In the genomic region with DNA sequence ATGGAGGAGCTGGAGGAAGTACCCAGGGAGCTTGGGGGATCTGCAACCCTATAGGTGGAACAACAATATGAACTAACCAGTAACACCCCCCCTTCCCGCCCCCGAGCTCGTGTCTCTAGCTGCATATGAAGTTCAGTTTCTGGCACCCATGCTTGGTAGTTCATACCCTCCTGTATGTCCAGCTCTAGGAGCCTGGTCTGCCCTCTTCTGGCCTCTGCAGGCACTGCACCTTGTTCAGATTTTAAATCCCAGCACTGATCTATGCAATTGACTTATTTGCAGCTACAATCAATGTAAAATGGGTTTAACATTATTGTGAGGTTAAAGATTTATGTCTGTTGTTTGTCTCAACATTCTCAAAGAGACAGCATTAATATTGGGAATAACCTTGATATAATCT, we compare ENCODE assay signal across 10 mouse cellular contexts.
A peak's percentile ranks its signal among the peaks of the same experiment; 100 is the strongest.
DNase-seq lines count a peak whose midpoint lies in the region; ATAC-seq and TF ChIP-seq lines count a peak whose summit lies in the region.
"Had no signal": no experiment of that assay in that cellular context is flagged by ENCODE, and none has a peak within 500 bp of the region (broad histone marks: within the 10 kb centered on the region; RNA-seq: fewer than 3 reads in every experiment).

No protein-coding gene starts in this region.

- no peaks in the 10 kb centered on the region for H3K4me1 ChIP-seq in MEL (ENCODE audit: control insufficient read depth in 1 of 2, insufficient read depth in 2 of 2, low read length in 2 of 2)
- no peaks in the 10 kb centered on the region for H3K4me1 ChIP-seq in testis, adult 2 months (ENCODE audit: control insufficient read depth, insufficient read depth, low read length)
- no peaks in the 10 kb centered on the region for H3K4me1 ChIP-seq in midbrain, embryonic 14.5 days (ENCODE audit: control insufficient read depth, insufficient read depth, low read length)

- peak; percentile 40 for TF ChIP-seq RAD21 in MEL (IDR thresholded peaks at IDR 0.05; ENCODE audit: low read depth, low read length)

- no peaks in the 10 kb centered on the region for H3K79me2 ChIP-seq in MEL (ENCODE audit: control insufficient read depth, insufficient read depth, low read length, poor library complexity)

- peak; percentile 39 for TF ChIP-seq CTCF in layer of hippocampus, adult 2 months (conservative IDR thresholded peaks at IDR 0.05)
- TF ChIP-seq CTCF in MEL (IDR thresholded peaks at IDR 0.05 in 2 of 3, conservative IDR thresholded peaks at IDR 0.05 in 1 of 3; ENCODE audit: control insufficient read depth in 1 of 3, insufficient read depth in 1 of 3, low read depth in 2 of 3, low read length in 3 of 3, poor library complexity in 1 of 3, severe bottlenecking in 1 of 3): peak; percentile 56 to 72 (median 60)
- peak; percentile 61; the same call in 1 of the 2 replicates for TF ChIP-seq CTCF in testis, adult 2 months (IDR thresholded peaks at IDR 0.05; ENCODE audit: control insufficient read depth, insufficient read depth, insufficient replicate concordance, low read depth, low read length)

- intact Hi-C loops in heart, postnatal 36 days (cut with DNase I): no loop called here

- H3K27ac ChIP-seq in layer of hippocampus, adult 2 months: no peak overlapping the region
- no peak overlapping the region for H3K27ac ChIP-seq in MEL (ENCODE audit: control insufficient read depth, low read depth, low read length)
- H3K27ac ChIP-seq in testis, adult 2 months (ENCODE audit: control insufficient read depth, insufficient read depth, low read depth, low read length): no peak overlapping the region
- H3K27ac ChIP-seq in midbrain, embryonic 14.5 days (replicated peaks; ENCODE audit: low read depth, low read length): no peak overlapping the region

- no peaks in the 10 kb centered on the region for H3K9me3 ChIP-seq in MEL (replicated peaks; ENCODE audit: insufficient read depth, low read length)
- no peaks in the 10 kb centered on the region for H3K9me3 ChIP-seq in midbrain, embryonic 14.5 days (ENCODE audit: control insufficient read depth, low read length)

- H3K4me3 ChIP-seq in layer of hippocampus, adult 2 months: no peak overlapping the region
- H3K4me3 ChIP-seq in MEL (ENCODE audit: control insufficient read depth in 1 of 2, insufficient read depth in 1 of 2, low read depth in 2 of 2, low read length in 2 of 2): no peak overlapping the region
- no peak overlapping the region for H3K4me3 ChIP-seq in testis, adult 2 months (ENCODE audit: control insufficient read depth, low read depth, low read length)
- H3K4me3 ChIP-seq in midbrain, embryonic 14.5 days (replicated peaks; ENCODE audit: low read depth, low read length): no peak overlapping the region

- H3K27me3 ChIP-seq in MEL (ENCODE audit: control insufficient read depth in 1 of 2, insufficient read depth in 2 of 2, low read length in 2 of 2): no peaks in the 10 kb centered on the region; a peak in 2 of 4 replicates
- no peaks in the 10 kb centered on the region for H3K27me3 ChIP-seq in testis, adult 2 months (ENCODE audit: control insufficient read depth, insufficient read depth, low read length)
- no peaks in the 10 kb centered on the region for H3K27me3 ChIP-seq in midbrain, embryonic 14.5 days (ENCODE audit: control insufficient read depth, insufficient read depth, low read length)

- no peak for DNase-seq in layer of hippocampus, adult 2 months (ENCODE audit: low spot score in 2 of 2)
- no peak for DNase-seq in layer of hippocampus, postnatal 10 days (ENCODE audit: low spot score in 2 of 2)
- peak; percentile 49 for DNase-seq in MEL (ENCODE audit: low read depth, low spot score)
- peak; percentile 8 for DNase-seq in embryo, embryonic 11 days
- DNase-seq in heart, postnatal 36 days: no peak
- DNase-seq in midbrain, embryonic 14.5 days: no peak
- DNase-seq: cerebellum, adult 11-12 months; gastrocnemius, postnatal 14 days had no signal

- no peak for TF ChIP-seq EP300 in MEL (IDR thresholded peaks at IDR 0.05; ENCODE audit: low read depth in 1 of 2, low read length in 2 of 2)

- ATAC-seq in erythroid progenitor cell, adult 5-6 weeks (replicated peaks; ENCODE audit: low FRiP score, poor library complexity, severe bottlenecking): no peak
- no peak for ATAC-seq in midbrain, embryonic 14.5 days (ENCODE audit: low FRiP score, low TSS enrichment)

- 82% methylated on average over 3 of the region's 3 CpGs for WGBS in midbrain, embryonic 14.5 days

- no peak overlapping the region for H3K9ac ChIP-seq in MEL (ENCODE audit: control insufficient read depth, low read depth, low read length, poor library complexity, severe bottlenecking)
- H3K9ac ChIP-seq in midbrain, embryonic 14.5 days (replicated peaks; ENCODE audit: low read length): no peak overlapping the region

- no peak for TF ChIP-seq POLR2A in MEL (IDR thresholded peaks at IDR 0.05; ENCODE audit: control insufficient read depth in 1 of 2, insufficient read depth in 1 of 2, low read depth in 1 of 2, low read length in 2 of 2, poor library complexity in 1 of 2)
- no peak for TF ChIP-seq POLR2A in testis, adult 2 months (IDR thresholded peaks at IDR 0.05; ENCODE audit: control insufficient read depth, low read depth, low read length)

- H3K36me3 ChIP-seq in MEL (ENCODE audit: control insufficient read depth in 1 of 2, insufficient read depth in 2 of 2, low read length in 2 of 2): no peaks in the 10 kb centered on the region
- no peaks in the 10 kb centered on the region for H3K36me3 ChIP-seq in testis, adult 2 months (ENCODE audit: control insufficient read depth, insufficient read depth, low read length)
- H3K36me3 ChIP-seq in midbrain, embryonic 14.5 days (ENCODE audit: control insufficient read depth, insufficient read depth, low read length): no peaks in the 10 kb centered on the region

- H3K4me2 ChIP-seq in midbrain, embryonic 14.5 days (ENCODE audit: low read length): no peak overlapping the region

TF ChIP-seq in MEL, 35 proteins besides CTCF, POLR2A, EP300 and RAD21:
- TF ChIP-seq MXI1 (IDR thresholded peaks at IDR 0.05; ENCODE audit: low read depth, low read length) (no peak), SMC3 (IDR thresholded peaks at IDR 0.05; ENCODE audit: low read depth, low read length) (peak; percentile 69), RCOR1 (IDR thresholded peaks at IDR 0.05; ENCODE audit: low read depth, low read length) (0 out of 2 replicates have a peak, but pooled peaks have one; percentile 29), ZC3H11A (IDR thresholded peaks at IDR 0.05; ENCODE audit: low read depth, low read length) (peak; percentile 25; the same call in 1 of the 2 replicates), BHLHE40 (IDR thresholded peaks at IDR 0.05; ENCODE audit: borderline replicate concordance, low read depth, low read length) (no peak), ZMIZ1 (IDR thresholded peaks at IDR 0.05; ENCODE audit: low read depth, low read length) (no peak)

Comparison
In these comparisons a context has a peak if more than half of its experiments do, and no peak if none do; other contexts are left out.
1. DNase-seq: peak in MEL (single experiment) and embryo, embryonic 11 days (single experiment); none in layer of hippocampus, adult 2 months (0 of 2), layer of hippocampus, postnatal 10 days (0 of 2), heart, postnatal 36 days (0 of 2) and midbrain, embryonic 14.5 days (single experiment).
2. Peak in every context shown above with its lines, with median percentiles within 50 percentile points of each other: CTCF ChIP-seq.